Mouse (Mus musculus) thymus, adult 2 months (tissue): Measurements from ENCODE around the gene Cpsf7. TPM values are rescaled to one million over a fixed set of nuclear protein-coding genes. Genes with fewer than 3 reads are reported as not detected.

ENCODE experiments used
- DNase-seq: peaks from one replicate; pipeline ENCODE4 v3.0.0; 2021
- H3K27ac ChIP-seq: fragments of 200-500 bp; 2 replicates; pipeline ENCODE4 v1.5.1; 2012; ENCODE audit warnings: low read length, control low read depth; ENCODE audit not compliant: control insufficient read depth, insufficient read depth
- H3K27me3 ChIP-seq: fragments of 200-500 bp; 2 replicates; pipeline ENCODE4 v1.6.1; 2012; ENCODE audit warnings: mild to moderate bottlenecking, low read length, moderate library complexity, mixed read lengths; ENCODE audit not compliant: control insufficient read depth, insufficient read depth
- H3K36me3 ChIP-seq: fragments of 200-500 bp; 2 replicates; pipeline ENCODE4 v1.6.1; 2012; ENCODE audit warnings: mild to moderate bottlenecking, low read length, moderate library complexity; ENCODE audit not compliant: control insufficient read depth, insufficient read depth
- H3K4me1 ChIP-seq: fragments of 200-500 bp; replicated peaks from 2 replicates; pipeline ENCODE4 v1.6.1; 2012; ENCODE audit warnings: low read length; ENCODE audit not compliant: control insufficient read depth, insufficient read depth
- H3K4me3 ChIP-seq: fragments of 200-500 bp; 2 replicates; pipeline ENCODE4 v1.5.1; 2012; ENCODE audit warnings: mild to moderate bottlenecking, low read length, control low read depth, moderate library complexity; ENCODE audit not compliant: control insufficient read depth, insufficient read depth
- CTCF ChIP-seq: fragments of 200-500 bp; IDR thresholded peaks from 2 replicates; pipeline ENCODE4 v1.5.1; 2012; ENCODE audit warnings: mild to moderate bottlenecking, control low read depth, low read length, moderate library complexity, borderline replicate concordance; ENCODE audit not compliant: control insufficient read depth, poor library complexity, insufficient read depth; ENCODE audit errors: extremely low read depth
- POLR2A ChIP-seq: fragments of 200-500 bp; IDR thresholded peaks from 2 replicates; pipeline ENCODE4 v1.6.1; 2012; ENCODE audit warnings: mild to moderate bottlenecking, low read length, control low read depth, moderate library complexity; ENCODE audit not compliant: control insufficient read depth, poor library complexity, insufficient read depth; ENCODE audit errors: extremely low read depth
- WGBS: fragments of 180-500 bp; shearing (Covaris S2); methylation state at CpG from one replicate; pipeline ENCODE4 v1.1.7; 2018; 5-methylcytosine and 5-hydroxymethylcytosine counted together
- polyA plus RNA-seq: library from polyadenylated mRNA; depleted of rRNA; stranded (reverse); fragments of >200 nt; gene quantifications from 2 replicates; pipeline ENCODE4 v1.2.3, GENCODE M21; 2012; rRNA removed

The Cpsf7 gene
- polyA plus RNA-seq, 1 experiment = 113 TPM

DNA sequence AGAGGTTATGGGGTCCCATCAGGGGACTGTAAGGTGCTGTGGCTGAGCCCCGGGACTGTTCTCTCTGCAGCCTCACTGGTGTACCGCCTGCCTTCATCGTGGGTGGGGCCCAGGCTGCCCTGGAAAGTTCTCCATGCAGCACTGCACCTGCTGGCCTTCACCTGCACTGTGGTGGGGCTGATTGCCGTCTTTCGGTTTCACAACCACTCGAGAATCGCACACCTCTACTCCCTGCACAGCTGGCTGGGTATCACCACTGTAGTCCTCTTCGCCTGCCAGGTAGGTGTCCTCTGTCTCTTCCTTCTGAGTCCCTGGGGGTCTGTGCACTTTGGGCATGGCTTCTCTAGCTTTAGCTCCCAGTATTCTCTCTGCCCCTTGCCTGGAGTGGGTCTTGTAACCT is 60.0 kb downstream of the Cpsf7 start:
- TF ChIP-seq CTCF = no peak
- TF ChIP-seq POLR2A = no peak
- no peaks in the 10 kb centered on the region for H3K36me3 ChIP-seq
- no peaks in the 10 kb centered on the region for H3K27me3 ChIP-seq
- 74% methylated on average over 8 of the region's 8 CpGs for WGBS
- H3K27ac ChIP-seq = no peak overlapping the region
- peaks cover 8% of the 10 kb centered on the region; the same call in 1 of the 2 replicates for H3K4me1 ChIP-seq
- H3K4me3 ChIP-seq = no peak overlapping the region
- no peak for DNase-seq

DNA sequence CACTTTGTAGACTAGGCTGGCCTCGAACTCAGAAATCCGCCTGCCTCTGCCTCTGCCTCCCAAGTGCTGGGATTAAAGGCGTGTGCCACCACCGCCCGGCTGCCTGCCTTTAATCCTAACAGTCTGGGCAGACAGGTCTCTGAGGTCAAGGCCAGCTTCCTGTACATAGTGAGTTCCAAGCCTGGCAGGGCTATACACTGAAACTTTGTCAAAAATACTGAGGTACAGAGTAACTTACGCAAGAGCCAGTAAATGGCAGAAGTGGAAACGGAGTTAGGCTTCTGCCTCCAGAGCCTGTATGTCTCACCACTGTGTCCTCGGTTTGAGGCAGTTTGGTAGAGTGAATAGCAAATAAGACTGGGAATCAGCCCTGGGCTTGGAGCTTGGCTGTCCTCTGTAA is 62.2 kb downstream of the Cpsf7 start:
- Histone ChIP-seq H3K36me3 (peaks cover 4% of the 10 kb centered on the region), H3K27me3 (no peaks in the 10 kb centered on the region), H3K4me1 (peaks cover 4% of the 10 kb centered on the region; the same call in 1 of the 2 replicates), H3K4me3 (no peak overlapping the region), H3K27ac (no peak overlapping the region)
- TF ChIP-seq CTCF (no peak), POLR2A (no peak)
- DNase-seq = no peak
- 95% methylated on average over 8 of the region's 8 CpGs for WGBS

DNA sequence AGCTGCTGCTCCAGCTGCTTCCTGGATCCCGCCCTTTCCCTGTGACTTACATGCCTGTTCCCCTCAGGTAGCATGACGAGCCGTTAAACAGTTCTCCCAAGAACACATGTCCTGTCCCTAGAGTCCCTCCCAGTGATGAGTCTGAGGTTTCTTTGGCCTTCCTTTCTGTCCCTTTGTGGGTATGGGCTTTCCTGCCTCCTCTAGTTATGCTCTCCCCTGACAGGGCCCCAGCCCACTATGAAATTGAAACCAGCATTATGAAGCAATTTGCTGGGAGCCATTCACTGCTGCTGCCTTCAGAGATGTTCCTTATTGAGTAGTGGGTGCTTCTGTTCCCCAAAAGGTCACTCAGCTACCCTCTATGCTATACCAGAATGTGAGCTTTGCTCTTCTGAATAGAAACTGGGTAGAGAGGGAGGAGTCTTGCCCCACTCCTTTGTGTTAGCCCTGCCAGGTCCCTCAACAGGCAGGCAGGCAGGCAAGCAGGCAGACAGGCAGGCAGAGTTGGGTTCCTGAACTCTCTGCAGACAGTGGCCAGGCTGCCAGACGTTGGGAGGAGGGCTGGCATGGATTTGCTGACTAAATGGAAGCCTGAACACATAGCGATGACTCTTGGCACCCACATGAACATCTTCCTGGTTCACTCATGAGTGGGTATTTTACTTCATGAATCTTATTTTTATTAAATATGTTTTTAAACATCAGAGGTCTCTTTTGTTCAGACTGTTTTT is 64.2 kb downstream of the Cpsf7 start:
- 46% methylated on average over 5 of the region's 5 CpGs for WGBS

DNA sequence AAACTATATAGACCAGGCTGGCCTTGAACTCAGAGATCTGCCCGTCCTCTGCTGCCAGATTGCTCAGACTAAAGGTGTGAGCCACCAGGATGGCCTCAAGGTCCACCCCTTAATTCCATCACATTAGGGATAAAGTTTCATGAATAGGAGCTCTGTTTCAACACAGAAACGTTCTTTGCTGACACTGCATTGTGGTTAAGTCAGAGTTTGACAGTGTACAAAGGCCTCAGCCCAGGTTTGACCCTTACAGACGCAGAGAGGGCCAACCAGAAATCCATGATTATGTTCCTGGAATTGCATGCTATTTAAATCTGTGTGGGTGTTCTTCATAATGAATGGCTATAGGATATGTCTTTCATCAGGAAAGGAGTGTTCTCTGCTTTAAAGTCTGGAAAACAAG is 65.2 kb downstream of the Cpsf7 start:
- DNase-seq = no peak
- Histone ChIP-seq H3K36me3 (peaks cover 5% of the 10 kb centered on the region), H3K4me1 (no peaks in the 10 kb centered on the region), H3K27ac (no peak overlapping the region), H3K4me3 (no peak overlapping the region), H3K27me3 (no peaks in the 10 kb centered on the region)
- TF ChIP-seq POLR2A = no peak
- TF ChIP-seq CTCF = no peak
- 90% methylated on average over 3 of the region's 3 CpGs for WGBS

More for the DNA sequence above, 64.2 kb downstream of the Cpsf7 start:
- TF ChIP-seq POLR2A = no peak
- TF ChIP-seq CTCF = no peak
- H3K27me3 ChIP-seq = no peaks in the 10 kb centered on the region
- H3K4me3 ChIP-seq = no peak overlapping the region
- no peak overlapping the region for H3K27ac ChIP-seq
- no peaks in the 10 kb centered on the region for H3K4me1 ChIP-seq
- DNase-seq = no peak
- H3K36me3 ChIP-seq = peaks cover 4% of the 10 kb centered on the region

DNA sequence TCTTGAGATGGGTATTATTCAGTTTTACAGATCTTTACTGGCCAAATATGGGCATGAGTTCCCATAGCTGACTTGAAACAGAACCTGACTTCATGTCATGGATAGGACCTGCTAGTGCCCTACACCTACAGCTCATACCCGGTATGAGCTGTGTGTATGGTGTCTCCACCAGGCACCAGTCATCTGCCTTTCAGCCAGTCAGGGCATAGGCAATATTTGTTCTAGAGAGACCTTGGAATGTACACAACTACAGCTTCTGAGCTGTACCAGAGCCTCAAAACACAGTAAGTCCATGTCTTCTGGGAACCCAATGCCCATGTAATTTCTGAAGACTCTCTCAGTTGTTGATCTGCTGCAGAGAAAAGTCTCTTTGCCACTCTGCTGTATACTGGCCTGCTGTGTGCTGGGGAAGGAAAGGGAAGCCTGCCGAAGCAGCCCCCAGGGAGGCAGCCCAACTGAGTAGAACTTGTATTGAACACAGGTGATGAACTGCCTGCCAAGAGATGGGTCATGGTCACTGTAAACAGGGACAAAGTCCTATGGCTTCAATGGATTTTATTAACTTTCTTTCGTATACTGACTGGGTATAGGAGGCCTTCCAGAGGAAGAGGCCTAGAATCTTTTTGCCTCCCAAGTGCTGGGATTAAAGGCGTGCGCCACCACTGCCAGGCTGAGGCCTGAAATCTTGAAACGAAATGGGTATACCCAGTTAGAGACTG is 66.8 kb downstream of the Cpsf7 start:
- Histone ChIP-seq H3K36me3 (peaks cover 7% of the 10 kb centered on the region), H3K27me3 (no peaks in the 10 kb centered on the region), H3K4me1 (no peaks in the 10 kb centered on the region), H3K27ac (no peak overlapping the region), H3K4me3 (no peak overlapping the region)
- 97% methylated on average over 6 of the region's 6 CpGs for WGBS
- no peak for TF ChIP-seq CTCF
- no peak for TF ChIP-seq POLR2A
- DNase-seq = no peak

Other genes starting within 250 kb of the Cpsf7 start
- 3.0 and 3.2 TPM in 2 replicates for gene Dagla, start 220.4 kb upstream of the Cpsf7 start, polyA plus RNA-seq
- 1.8 and 2.7 TPM in 2 replicates for gene Syt7, start 136.2 kb upstream of the Cpsf7 start, polyA plus RNA-seq
- 0.42 and 0.59 TPM in 2 replicates for gene Lrrc10b, start 67.8 kb upstream of the Cpsf7 start, polyA plus RNA-seq
- gene Ppp1r32, start 42.3 kb upstream of the Cpsf7 start, polyA plus RNA-seq = 2.0 and 2.1 TPM in 2 replicates
- 42.1 and 42.2 TPM in 2 replicates for gene Sdhaf2, start 876 bp downstream of the Cpsf7 start, polyA plus RNA-seq
- gene Tmem216, start 31.0 kb downstream of the Cpsf7 start, polyA plus RNA-seq = 14.8 and 22.2 TPM in 2 replicates
- 87.9 and 93.7 TPM in 2 replicates for gene Cyb561a3, start 51.9 kb downstream of the Cpsf7 start, polyA plus RNA-seq
- gene Tmem138, start 52.1 kb downstream of the Cpsf7 start, polyA plus RNA-seq = 18.7 and 20.6 TPM in 2 replicates
- gene Ddb1, start 80.1 kb downstream of the Cpsf7 start, polyA plus RNA-seq = 154 and 156 TPM in 2 replicates
- gene Tkfc, start 80.4 kb downstream of the Cpsf7 start, polyA plus RNA-seq = 17.3 and 20.2 TPM in 2 replicates
- gene Vwce, start 108.9 kb downstream of the Cpsf7 start, polyA plus RNA-seq = 3.1 and 4.7 TPM in 2 replicates
- 0.46 and 0.59 TPM in 2 replicates for gene Pga5, start 152.8 kb downstream of the Cpsf7 start, polyA plus RNA-seq
- gene Vps37c, start 163.5 kb downstream of the Cpsf7 start, polyA plus RNA-seq = 38.2 and 40.4 TPM in 2 replicates
- 250 and 282 TPM in 2 replicates for gene Cd5, start 213.7 kb downstream of the Cpsf7 start, polyA plus RNA-seq